Mouse (Mus musculus) adrenal gland, postnatal 10 days (tissue): ENCODE measurements at regions not wholly inside any gene's neighbourhood (a gene's known extent, or its start where the extent isn't known, plus 50 kb on each side); places are given as distances from the start of the nearest gene placed in this dataset.

Experiments
- DNase-seq: peaks from one replicate; pipeline ENCODE4 v3.0.0; 2021; ENCODE audit warnings: mixed read lengths

GRCm38 (mm10) chr13:51227836-51228235, 57.0 kb downstream of the Nxnl2 start:
- DNase-seq = no peak

- DNase-seq = no peak
Observed at GRCm38 (mm10) chr13:51228862-51229770, 58.3 kb downstream of the Nxnl2 start.

DNA sequence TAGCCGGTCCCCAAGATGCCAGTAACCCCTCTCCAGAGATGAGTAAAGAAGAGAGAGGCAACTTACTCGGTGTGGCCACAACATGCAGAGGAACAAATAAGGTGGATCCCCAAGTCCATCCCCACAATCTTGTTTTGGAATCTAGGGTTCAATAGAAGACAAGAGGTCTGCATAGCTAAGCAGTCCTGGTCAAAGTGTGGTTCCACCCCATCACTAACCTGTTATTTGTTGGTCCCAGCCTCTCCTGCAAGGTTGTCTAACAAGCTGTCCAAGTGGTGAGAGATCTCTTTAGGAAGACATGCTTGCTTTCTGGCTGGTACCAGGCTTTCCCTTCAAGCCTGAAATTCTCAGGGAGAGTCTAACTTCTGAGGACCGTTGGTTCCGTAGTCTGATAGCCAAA, 59.0 kb downstream of the Nxnl2 start:
- DNase-seq = no peak

DNA sequence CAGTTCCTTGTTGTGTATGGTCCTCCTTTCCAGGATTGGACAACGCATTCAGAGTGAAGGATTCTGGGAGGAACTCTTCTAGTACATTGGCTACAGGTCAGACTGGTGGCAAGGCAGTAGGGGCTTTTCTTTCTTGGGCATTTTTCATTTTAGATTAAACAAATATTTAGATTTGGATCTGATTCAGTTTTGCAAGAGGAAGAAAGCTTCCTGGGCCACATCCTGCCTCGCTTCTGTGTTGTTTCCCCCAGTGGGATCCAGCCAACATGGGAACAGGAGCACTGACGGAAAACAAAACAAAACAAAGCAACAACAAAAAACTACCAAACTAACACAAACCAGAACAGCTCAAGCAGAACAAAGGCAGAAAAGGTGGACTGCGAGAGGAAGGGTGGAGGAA, 60.8 kb downstream of the Nxnl2 start:
- DNase-seq = no peak

GRCm38 (mm10) chr13:51247378-51247777, 76.6 kb downstream of the Nxnl2 start:
- no peak for DNase-seq

GRCm38 (mm10) chr13:51253371-51253770, 82.5 kb downstream of the Nxnl2 start:
- no peak for DNase-seq

GRCm38 (mm10) chr13:51255688-51256087, 84.9 kb downstream of the Nxnl2 start:
- no peak for DNase-seq

- DNase-seq = no peak
Observed at GRCm38 (mm10) chr13:51258752-51259721, 88.2 kb downstream of the Nxnl2 start.

DNA sequence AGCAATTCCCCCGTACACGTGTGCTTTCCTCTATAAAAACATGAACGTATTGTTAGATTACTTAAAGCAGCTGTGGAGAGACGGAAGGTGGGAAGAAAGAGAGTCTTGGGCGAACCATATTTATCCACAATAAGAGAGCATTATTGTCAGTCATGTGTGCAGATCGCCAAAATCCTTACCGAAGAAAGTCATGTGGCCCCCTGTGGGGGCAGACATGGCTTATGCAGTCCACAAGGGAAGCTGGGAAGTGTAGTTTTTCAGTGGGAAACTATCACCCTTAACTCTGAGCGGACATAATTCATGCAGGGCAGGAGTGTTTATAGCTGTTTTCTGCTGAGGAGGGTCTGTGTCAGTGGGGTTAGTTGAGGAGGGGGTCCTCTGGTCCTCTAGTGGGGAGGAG, 90.8 kb downstream of the Nxnl2 start:
- DNase-seq = no peak

DNA sequence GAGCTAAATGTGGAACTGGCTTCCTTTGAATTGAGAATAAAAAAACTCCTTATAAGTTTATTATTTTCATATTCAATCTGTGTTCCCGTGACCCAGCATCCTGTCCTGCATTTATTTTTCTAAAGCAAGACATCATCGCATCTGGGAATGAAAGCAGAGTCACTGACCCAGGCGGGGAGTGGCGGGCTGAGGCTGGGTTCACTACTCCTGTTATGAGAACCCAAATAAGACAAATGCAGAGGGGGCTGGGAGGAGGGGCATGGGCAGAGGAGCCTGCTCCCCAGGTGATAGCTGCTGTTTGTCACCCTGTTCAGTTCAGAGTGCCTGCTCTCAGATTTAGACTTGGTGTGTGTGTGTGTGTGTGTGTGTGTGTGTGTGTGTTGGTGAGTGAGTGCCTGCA, 102.0 kb downstream of the Nxnl2 start:
- no peak for DNase-seq

DNA sequence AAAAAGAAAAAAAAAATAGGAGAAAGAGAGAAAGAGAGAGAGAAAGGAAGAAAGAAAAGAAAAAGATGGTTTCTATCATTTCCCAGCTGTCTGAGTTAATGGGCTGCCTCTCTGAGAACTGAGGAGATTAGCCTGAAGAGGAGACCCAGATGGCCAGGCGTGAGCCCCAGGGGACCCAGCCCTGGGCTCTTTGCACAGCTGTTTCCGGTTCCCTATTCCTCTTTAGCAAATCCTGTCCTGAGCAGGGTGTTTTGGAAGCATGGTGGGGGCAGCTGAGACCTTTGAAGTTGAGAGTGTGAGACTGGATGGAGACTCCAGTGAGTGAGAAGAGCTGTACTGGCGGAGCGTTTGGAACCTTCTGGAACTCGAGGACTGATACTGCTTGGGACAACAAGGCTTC, 103.8 kb downstream of the Nxnl2 start:
- no peak for DNase-seq

DNA sequence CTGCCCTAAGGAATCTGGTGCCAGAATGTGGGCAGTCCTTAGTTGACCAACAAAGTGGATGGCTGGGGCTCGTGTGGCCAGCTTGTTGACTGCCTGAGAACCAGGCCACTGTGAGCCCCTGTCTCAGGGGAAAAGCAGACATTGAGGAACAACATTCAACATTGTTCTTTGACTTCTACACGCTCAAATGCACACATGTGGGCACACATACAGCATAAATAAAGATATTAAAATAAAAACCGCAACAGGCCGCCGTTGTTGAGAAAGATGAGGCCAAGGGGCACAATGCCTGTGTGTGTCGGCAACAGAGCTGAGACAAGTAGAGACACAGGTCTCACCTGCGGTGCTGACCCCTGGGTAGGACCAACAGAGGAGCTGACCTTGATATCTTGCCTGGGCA, 105.8 kb downstream of the Nxnl2 start:
- no peak for DNase-seq

DNA sequence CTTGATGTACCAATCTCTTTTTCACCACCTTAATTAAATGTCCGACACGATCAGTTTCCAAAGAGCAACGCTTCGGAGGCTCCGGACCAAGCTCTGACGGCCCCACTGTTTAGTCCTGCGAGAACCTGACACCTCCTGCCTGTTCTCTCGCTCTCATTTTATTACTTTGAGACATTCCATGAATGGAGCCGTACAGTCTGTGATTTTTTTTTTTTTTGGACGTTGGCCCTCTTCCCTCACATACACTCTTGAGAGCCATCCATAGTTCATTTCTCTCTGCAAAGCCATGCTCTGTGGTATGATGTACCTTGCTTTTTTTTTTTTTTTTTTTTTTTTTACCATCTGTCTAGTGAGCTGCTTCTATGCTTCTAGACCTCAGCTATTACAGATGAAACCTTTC, 106.7 kb downstream of the Nxnl2 start:
- no peak for DNase-seq

- DNase-seq = peak; percentile 15
Observed at GRCm38 (mm10) chr13:51279642-51280387, 109.0 kb downstream of the Nxnl2 start.

DNA sequence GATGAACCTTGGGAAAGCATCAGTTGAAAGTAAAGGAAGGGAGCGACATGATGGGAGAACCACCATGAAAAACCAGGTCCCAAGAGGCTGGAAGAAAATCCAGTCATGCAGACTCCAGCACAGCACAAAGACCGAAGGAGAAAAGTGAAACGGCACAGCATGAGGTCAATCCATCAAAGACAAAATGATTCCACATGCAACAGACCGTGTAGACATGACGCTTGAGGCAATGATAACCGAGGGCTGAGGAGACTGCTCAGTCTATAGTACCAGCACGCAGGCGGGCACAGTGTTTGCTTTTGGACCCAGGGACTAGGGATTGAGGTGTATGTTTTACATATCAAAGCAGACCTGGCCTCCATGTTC, 109.5 kb downstream of the Nxnl2 start:
- no peak for DNase-seq

DNA sequence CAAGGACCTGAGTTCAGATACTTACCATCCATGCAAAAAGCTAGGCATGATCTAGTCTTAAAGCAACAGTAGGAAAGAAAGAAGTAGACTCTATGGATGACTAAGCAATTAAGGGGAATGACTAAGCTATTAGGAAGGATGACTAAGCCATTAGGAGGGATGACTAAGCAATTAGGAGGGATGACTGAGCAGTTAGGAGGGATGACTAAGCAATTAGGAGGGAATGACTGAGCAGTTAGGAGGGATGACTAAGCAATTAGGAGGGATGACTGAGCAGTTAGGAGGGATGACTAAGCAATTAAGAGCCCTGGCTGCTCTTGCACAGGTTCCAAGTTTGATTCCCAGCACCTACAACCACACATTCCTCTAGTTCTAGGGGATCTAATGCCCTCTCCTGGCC, 113.9 kb downstream of the Nxnl2 start:
- no peak for DNase-seq

- no peak for DNase-seq
Observed at GRCm38 (mm10) chr13:51289442-51289841, 118.6 kb downstream of the Nxnl2 start.

- DNase-seq = no peak
Observed at GRCm38 (mm10) chr13:51290021-51290424, 118.4 kb upstream of the S1pr3 start.

DNA sequence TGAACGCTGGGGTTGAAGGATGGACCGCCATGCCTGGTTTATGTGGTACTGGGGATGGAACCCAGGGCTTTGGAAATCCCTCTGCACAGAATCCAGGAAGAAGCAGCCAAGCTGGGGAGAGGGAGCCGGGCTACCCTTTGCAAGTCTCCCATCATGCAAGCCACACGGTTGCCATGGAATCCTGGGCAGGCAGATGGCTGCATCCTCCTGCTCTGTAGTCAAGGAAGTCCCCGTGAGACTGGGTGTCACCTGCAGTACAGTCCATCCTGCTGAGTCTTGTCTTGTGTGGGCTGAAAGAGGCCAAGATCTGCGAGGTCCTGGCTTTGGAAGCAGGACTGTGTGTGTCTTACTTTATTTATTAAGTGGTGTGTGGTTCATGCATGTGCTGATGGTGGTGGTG, 117.5 kb upstream of the S1pr3 start:
- no peak for DNase-seq

DNA sequence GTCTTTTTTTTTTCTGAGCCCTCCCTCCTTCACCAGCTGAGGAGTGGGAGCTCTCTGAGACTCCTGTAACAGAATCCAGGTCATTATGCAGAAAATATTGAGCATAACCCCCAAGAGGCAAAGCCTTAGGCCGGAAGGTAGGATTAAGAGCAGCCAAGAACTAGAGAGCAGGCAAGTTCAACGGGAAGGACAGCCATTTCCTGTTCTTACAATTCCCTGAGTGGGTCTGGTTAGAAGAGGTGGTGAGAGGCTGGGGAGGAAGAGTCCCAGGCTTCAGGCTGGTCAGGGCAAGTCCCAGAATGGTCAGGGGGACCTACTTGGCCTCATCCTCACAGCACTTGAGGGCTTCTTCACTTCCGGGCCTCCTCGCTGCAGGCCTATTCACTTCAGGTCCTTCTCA, 115.4 kb upstream of the S1pr3 start:
- no peak for DNase-seq

DNA sequence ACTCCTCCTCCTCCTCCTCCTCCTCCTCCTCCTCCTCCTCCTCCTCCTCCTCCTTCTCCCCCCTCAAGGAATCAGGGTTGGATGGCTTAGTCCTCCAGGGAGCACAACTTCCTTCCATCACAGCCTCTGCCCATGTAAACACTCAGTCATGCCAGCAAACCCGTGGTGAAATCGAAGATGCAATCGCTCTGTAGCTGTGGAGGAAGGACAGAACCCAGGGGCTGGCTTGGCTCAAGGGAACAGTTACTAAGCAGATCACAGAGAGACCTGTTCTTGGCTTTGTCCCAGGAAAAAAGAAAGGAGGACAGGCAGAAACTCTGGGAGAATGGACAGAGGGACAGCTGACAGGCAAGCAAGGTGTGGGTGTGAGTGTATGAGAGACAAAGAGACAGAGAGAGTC, 112.6 kb upstream of the S1pr3 start:
- peak; percentile 38 for DNase-seq

DNA sequence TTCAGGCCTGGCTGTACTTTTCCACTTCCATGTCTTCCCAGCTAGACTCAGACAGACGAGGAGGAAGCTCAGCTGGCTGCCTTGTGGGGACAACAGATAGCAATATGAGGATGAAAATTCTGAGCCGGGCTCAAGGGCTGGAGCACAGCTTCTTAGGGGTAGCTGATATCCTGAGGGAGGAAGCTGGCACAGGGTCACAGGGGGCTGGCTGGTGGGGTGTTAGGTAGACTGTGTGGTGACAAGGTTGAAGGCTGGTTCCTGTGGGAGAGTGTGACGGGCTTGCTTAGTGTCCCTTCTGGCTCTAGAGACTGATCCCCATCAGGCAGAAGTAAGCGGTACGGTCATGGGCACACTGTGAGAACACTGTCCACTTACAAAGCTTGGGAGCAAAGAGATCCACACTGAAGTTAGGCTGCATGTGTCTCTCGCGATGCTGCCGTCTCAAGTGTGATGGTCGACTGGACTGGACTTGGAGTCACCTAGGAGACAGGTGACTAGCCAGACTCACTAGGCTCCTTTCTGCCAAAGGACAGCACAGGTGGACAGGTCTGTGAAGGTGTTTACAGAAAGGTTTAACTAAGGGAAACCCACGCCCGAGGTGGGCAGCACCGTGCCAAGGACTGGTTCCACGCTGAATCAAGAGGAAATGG, 111.1 kb upstream of the S1pr3 start:
- no peak for DNase-seq
